Mouse (Mus musculus): ENCODE data around the gene Mgat3. TPM values are rescaled to one million over a fixed set of nuclear protein-coding genes. Genes with fewer than 3 reads are reported as not detected.
A peak's percentile ranks its signal among the peaks of the same experiment; 100 is the strongest.

Mgat3 gene
- polyA plus RNA-seq, 1 experiment from 2014 or later: 10.8 TPM

- peak overlapping the region; percentile 99; the same call in 1 of the 2 replicates for H3K27ac ChIP-seq (ENCODE audit: low read length)
- no peaks in the 10 kb centered on the region for H3K27me3 ChIP-seq (replicated peaks; ENCODE audit: control insufficient read depth, insufficient read depth, low read length)
- 60% methylated on average over 12 of the region's 12 CpGs for WGBS
- peak overlapping the region; percentile 100 for H3K4me3 ChIP-seq (replicated peaks; ENCODE audit: low read length)
- H3K9ac ChIP-seq (replicated peaks; ENCODE audit: low read depth, low read length): peak overlapping the region; percentile 100
- H3K36me3 ChIP-seq (ENCODE audit: control insufficient read depth, insufficient read depth): peaks cover 14% of the 10 kb centered on the region
- no peak for ATAC-seq
- no peaks in the 10 kb centered on the region for H3K9me3 ChIP-seq (ENCODE audit: control insufficient read depth, low read length)
- H3K4me2 ChIP-seq (ENCODE audit: low read length): peak overlapping the region; percentile 78
- peaks cover 34% of the 10 kb centered on the region for H3K4me1 ChIP-seq (replicated peaks; ENCODE audit: control insufficient read depth, insufficient read depth, low read length)
Measured at GRCm38 (mm10) chr15:80256656-80257601, 83.4 kb downstream of the Mgat3 start.

DNA sequence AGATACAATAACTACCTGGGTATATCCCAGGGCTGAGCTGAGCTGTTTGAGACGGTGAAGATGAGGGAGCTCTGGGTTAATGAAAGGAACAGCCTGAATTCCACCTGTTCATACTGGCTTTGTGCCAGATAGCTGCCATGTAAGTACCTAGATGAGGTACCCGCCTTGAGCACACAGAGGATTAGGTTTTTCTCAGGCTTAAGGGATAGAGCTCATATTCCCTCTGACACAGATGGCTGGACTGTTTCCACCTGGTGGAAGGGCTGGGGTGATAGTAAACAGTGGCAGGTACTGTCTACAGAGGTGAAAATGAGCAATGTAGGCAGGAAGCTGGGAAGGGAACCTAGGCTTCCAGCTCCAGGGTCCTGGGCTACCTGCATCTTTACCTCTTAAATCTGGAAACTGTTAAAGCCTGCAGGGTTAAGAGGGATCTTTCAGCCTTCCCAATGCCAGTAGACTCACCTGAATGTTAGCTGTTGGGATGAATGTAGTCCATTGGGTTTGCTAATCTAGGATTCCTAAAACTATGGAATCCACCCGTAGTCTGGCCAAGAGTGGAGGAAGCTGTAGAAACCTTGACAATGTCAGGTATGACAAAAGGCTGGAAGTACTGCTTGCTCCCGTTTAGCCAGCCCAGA, 84.2 kb downstream of the Mgat3 start:
- WGBS: 17% methylated on average over 4 of the region's 4 CpGs
- H3K9ac ChIP-seq (replicated peaks; ENCODE audit: low read depth, low read length): no peak overlapping the region
- peak overlapping the region; percentile 24; the same call in 1 of the 2 replicates for H3K27ac ChIP-seq (ENCODE audit: low read length)
- ATAC-seq: no peak
- no peak overlapping the region for H3K4me3 ChIP-seq (replicated peaks; ENCODE audit: low read length)
- H3K27me3 ChIP-seq (replicated peaks; ENCODE audit: control insufficient read depth, insufficient read depth, low read length): no peaks in the 10 kb centered on the region
- peak overlapping the region; percentile 78 for H3K4me2 ChIP-seq (ENCODE audit: low read length)
- peaks cover 14% of the 10 kb centered on the region for H3K36me3 ChIP-seq (ENCODE audit: control insufficient read depth, insufficient read depth)
- H3K4me1 ChIP-seq (replicated peaks; ENCODE audit: control insufficient read depth, insufficient read depth, low read length): peaks cover 40% of the 10 kb centered on the region
- H3K9me3 ChIP-seq (ENCODE audit: control insufficient read depth, low read length): no peaks in the 10 kb centered on the region

- peaks cover 48% of the 10 kb centered on the region for H3K4me1 ChIP-seq (replicated peaks; ENCODE audit: control insufficient read depth, insufficient read depth, low read length)
- peaks cover 14% of the 10 kb centered on the region for H3K36me3 ChIP-seq (ENCODE audit: control insufficient read depth, insufficient read depth)
- WGBS: 70% methylated on average over 11 of the region's 11 CpGs
- no peak overlapping the region for H3K9ac ChIP-seq (replicated peaks; ENCODE audit: low read depth, low read length)
- no peaks in the 10 kb centered on the region for H3K27me3 ChIP-seq (replicated peaks; ENCODE audit: control insufficient read depth, insufficient read depth, low read length)
- H3K4me2 ChIP-seq (ENCODE audit: low read length): no peak overlapping the region
- ATAC-seq: no peak
- no peaks in the 10 kb centered on the region for H3K9me3 ChIP-seq (ENCODE audit: control insufficient read depth, low read length)
- H3K27ac ChIP-seq (ENCODE audit: low read length): peak overlapping the region; percentile 24; the same call in 1 of the 2 replicates
- H3K4me3 ChIP-seq (replicated peaks; ENCODE audit: low read length): no peak overlapping the region
Measured at GRCm38 (mm10) chr15:80258240-80259170, 85.0 kb downstream of the Mgat3 start.

DNA sequence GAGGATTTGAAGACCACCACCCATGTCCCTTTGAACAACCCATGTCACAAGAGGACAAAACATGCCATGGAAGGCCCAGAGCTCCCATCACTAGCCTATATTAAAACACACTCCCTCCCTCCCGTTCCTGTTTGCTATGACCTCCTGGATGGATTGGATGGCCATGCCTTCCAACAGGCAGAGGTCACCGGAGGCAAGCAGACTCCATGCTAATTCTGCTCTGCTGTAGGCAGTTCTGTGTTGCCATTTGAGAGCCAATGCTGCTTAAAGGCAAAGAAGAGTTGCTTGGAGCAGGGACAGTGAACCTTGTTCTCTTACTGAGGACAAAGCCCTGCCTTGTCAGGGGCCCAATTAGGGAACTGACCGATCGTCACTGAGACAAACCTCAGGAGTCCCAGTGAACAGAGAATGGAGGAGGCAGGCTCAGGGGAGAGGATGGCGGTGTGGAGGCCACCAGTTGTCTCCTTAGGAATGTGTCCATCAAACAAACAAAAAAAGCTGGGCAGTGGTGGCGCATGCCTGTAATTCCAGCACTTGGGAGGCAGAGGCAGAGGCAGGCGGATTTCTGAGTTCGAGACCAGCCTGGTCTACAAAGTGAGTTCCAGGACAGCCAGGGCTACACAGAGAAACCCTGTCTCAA, 86.0 kb downstream of the Mgat3 start:
- WGBS: 65% methylated on average over 8 of the region's 8 CpGs
- Histone ChIP-seq H3K4me1 (replicated peaks; ENCODE audit: control insufficient read depth, insufficient read depth, low read length) (peaks cover 44% of the 10 kb centered on the region), H3K27ac (ENCODE audit: low read length) (no peak overlapping the region), H3K27me3 (replicated peaks; ENCODE audit: control insufficient read depth, insufficient read depth, low read length) (no peaks in the 10 kb centered on the region), H3K36me3 (ENCODE audit: control insufficient read depth, insufficient read depth) (peaks cover 14% of the 10 kb centered on the region), H3K9ac (replicated peaks; ENCODE audit: low read depth, low read length) (no peak overlapping the region), H3K9me3 (ENCODE audit: control insufficient read depth, low read length) (no peaks in the 10 kb centered on the region), H3K4me2 (ENCODE audit: low read length) (no peak overlapping the region), H3K4me3 (replicated peaks; ENCODE audit: low read length) (no peak overlapping the region)
- ATAC-seq: no peak

DNA sequence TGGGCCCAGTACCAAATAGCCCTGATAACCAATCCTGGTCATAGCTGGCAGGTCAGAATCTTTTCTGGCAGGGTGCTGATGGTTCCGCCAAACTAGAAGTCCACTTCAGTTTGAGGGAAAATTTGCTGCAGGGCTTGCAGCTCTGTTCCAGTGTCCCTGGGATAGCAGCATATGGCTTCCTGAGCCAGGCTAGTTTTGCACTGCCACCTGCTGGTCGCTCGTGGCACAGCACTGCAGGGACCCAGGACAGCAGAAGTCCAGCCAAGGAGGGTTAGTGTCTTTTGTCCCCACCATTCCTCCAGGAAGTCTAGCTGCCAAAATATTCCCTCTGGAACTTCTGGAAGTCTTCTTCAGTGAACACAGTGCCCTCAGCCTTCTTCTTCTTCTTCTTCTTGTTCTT, 87.2 kb downstream of the Mgat3 start:
- ATAC-seq: no peak
- Histone ChIP-seq H3K36me3 (ENCODE audit: control insufficient read depth, insufficient read depth) (peaks cover 14% of the 10 kb centered on the region), H3K4me1 (replicated peaks; ENCODE audit: control insufficient read depth, insufficient read depth, low read length) (peaks cover 45% of the 10 kb centered on the region), H3K27me3 (replicated peaks; ENCODE audit: control insufficient read depth, insufficient read depth, low read length) (no peaks in the 10 kb centered on the region), H3K9ac (replicated peaks; ENCODE audit: low read depth, low read length) (no peak overlapping the region), H3K4me2 (ENCODE audit: low read length) (no peak overlapping the region), H3K4me3 (replicated peaks; ENCODE audit: low read length) (no peak overlapping the region), H3K9me3 (ENCODE audit: control insufficient read depth, low read length) (no peaks in the 10 kb centered on the region), H3K27ac (ENCODE audit: low read length) (no peak overlapping the region)
- 16% methylated on average over 3 of the region's 3 CpGs for WGBS

GRCm38 (mm10) chr15:80261100-80261499, 87.6 kb downstream of the Mgat3 start:
- Histone ChIP-seq H3K27ac (ENCODE audit: low read length) (no peak overlapping the region), H3K36me3 (ENCODE audit: control insufficient read depth, insufficient read depth) (peaks cover 14% of the 10 kb centered on the region), H3K4me3 (replicated peaks; ENCODE audit: low read length) (no peak overlapping the region), H3K27me3 (replicated peaks; ENCODE audit: control insufficient read depth, insufficient read depth, low read length) (no peaks in the 10 kb centered on the region), H3K4me1 (replicated peaks; ENCODE audit: control insufficient read depth, insufficient read depth, low read length) (peaks cover 45% of the 10 kb centered on the region), H3K9ac (replicated peaks; ENCODE audit: low read depth, low read length) (no peak overlapping the region), H3K9me3 (ENCODE audit: control insufficient read depth, low read length) (no peaks in the 10 kb centered on the region), H3K4me2 (ENCODE audit: low read length) (no peak overlapping the region)
- ATAC-seq: no peak
- 91% methylated on average over 7 of the region's 7 CpGs for WGBS

- 1% methylated on average over 66 of the region's 66 CpGs for WGBS
- Histone ChIP-seq H3K9me3 (ENCODE audit: control insufficient read depth, low read length) (no peaks in the 10 kb centered on the region), H3K27ac (ENCODE audit: low read length) (0 out of 2 replicates have a peak within 1 kb of the TSS, but pooled peaks have one; percentile 41), H3K4me3 (replicated peaks; ENCODE audit: low read length) (peak within 1 kb of the TSS; percentile 67), H3K4me1 (replicated peaks; ENCODE audit: control insufficient read depth, insufficient read depth, low read length) (peaks cover 23% of the 10 kb centered on the region), H3K36me3 (ENCODE audit: control insufficient read depth, insufficient read depth) (no peaks in the 10 kb centered on the region), H3K9ac (replicated peaks; ENCODE audit: low read depth, low read length) (peak within 1 kb of the TSS; percentile 70), H3K4me2 (ENCODE audit: low read length) (peak within 1 kb of the TSS; percentile 73), H3K27me3 (replicated peaks; ENCODE audit: control insufficient read depth, insufficient read depth, low read length) (no peaks in the 10 kb centered on the region)
- ATAC-seq: peak; percentile 94
Measured at GRCm38 (mm10) chr15:80263610-80264575, 90.4 kb downstream of the Mgat3 start, which contains the start of gene Rps19bp1. TSS of gene Rps19bp1 (minus strand) at chr15:80264315.
